Mouse (Mus musculus) hindbrain, embryonic 14.5 days (tissue): ENCODE results near the gene Ranbp10. TPM values are rescaled to one million over a fixed set of nuclear protein-coding genes. Genes with fewer than 3 reads are reported as not detected.

Experiments used
- polyA plus RNA-seq: library from polyadenylated mRNA; unstranded; fragments of >200 nt; fragmentation: Nextera tagmentation; extraction: Ambion mirVana; gene quantifications from 2 replicates; pipeline ENCODE4 v1.2.1, GENCODE M21; 2014

The Ranbp10 gene
- polyA plus RNA-seq, 1 experiment from 2014 or later: 10.4 TPM

Other genes starting within 250 kb of the Ranbp10 start
- gene Ripor1, start 222.1 kb downstream of the Ranbp10 start, polyA plus RNA-seq: 30.6 and 32.6 TPM in 2 replicates
- 76.9 and 79.1 TPM in 2 replicates for gene Ctcf, start 190.8 kb downstream of the Ranbp10 start, polyA plus RNA-seq
- gene Agrp, start 190.0 kb downstream of the Ranbp10 start, polyA plus RNA-seq: 0.84 TPM in 1 of 2 replicates, not detected in the other
- 22.3 and 24.4 TPM in 2 replicates for gene Carmil2, start 141.1 kb downstream of the Ranbp10 start, polyA plus RNA-seq
- gene Acd, start 126.2 kb downstream of the Ranbp10 start, polyA plus RNA-seq: 71.3 and 78.1 TPM in 2 replicates
- 53.7 and 56.2 TPM in 2 replicates for gene Pard6a, start 126.2 kb downstream of the Ranbp10 start, polyA plus RNA-seq
- gene 4933405L10Rik, start 119.7 kb downstream of the Ranbp10 start, polyA plus RNA-seq: 0.22 and 0.27 TPM in 2 replicates
- 11.6 and 13.4 TPM in 2 replicates for gene Enkd1, start 119.1 kb downstream of the Ranbp10 start, polyA plus RNA-seq
- 62.7 and 71.7 TPM in 2 replicates for gene Gfod2, start 68.7 kb downstream of the Ranbp10 start, polyA plus RNA-seq
- gene Tsnaxip1, start 381 bp upstream of the Ranbp10 start, polyA plus RNA-seq: 0.64 and 1.4 TPM in 2 replicates
- gene Cenpt, start 25.9 kb upstream of the Ranbp10 start, polyA plus RNA-seq: 46.3 and 51.7 TPM in 2 replicates
- 46.2 and 51.2 TPM in 2 replicates for gene Thap11, start 27.8 kb upstream of the Ranbp10 start, polyA plus RNA-seq
- 181 TPM in 2 replicates for gene Nutf2, start 33.2 kb upstream of the Ranbp10 start, polyA plus RNA-seq
- gene Edc4, start 53.5 kb upstream of the Ranbp10 start, polyA plus RNA-seq: 40.1 and 46.6 TPM in 2 replicates
- 1.4 TPM in 1 of 2 replicates, not detected in the other for gene Nrn1l, start 66.2 kb upstream of the Ranbp10 start, polyA plus RNA-seq
- 8.2 and 11.0 TPM in 2 replicates for gene Pskh1, start 73.1 kb upstream of the Ranbp10 start, polyA plus RNA-seq
- gene Ctrl, start 106.5 kb upstream of the Ranbp10 start, polyA plus RNA-seq: 2.9 and 3.2 TPM in 2 replicates
- gene Psmb10, start 111.1 kb upstream of the Ranbp10 start, polyA plus RNA-seq: 70.1 and 79.8 TPM in 2 replicates
- 3.2 and 3.3 TPM in 2 replicates for gene Lcat, start 116.0 kb upstream of the Ranbp10 start, polyA plus RNA-seq
- 9.3 and 9.4 TPM in 2 replicates for gene Slc12a4, start 138.7 kb upstream of the Ranbp10 start, polyA plus RNA-seq
- not detected in 2 replicates for gene Dpep3, start 152.1 kb upstream of the Ranbp10 start, polyA plus RNA-seq
- gene Dus2, start 164.0 kb upstream of the Ranbp10 start, polyA plus RNA-seq: 21.3 and 22.4 TPM in 2 replicates
- not detected in 2 replicates for gene Dpep2nb, start 178.6 kb upstream of the Ranbp10 start, polyA plus RNA-seq
- 20.3 and 22.1 TPM in 2 replicates for gene Ddx28, start 184.5 kb upstream of the Ranbp10 start, polyA plus RNA-seq
- gene Nfatc3, start 231.5 kb upstream of the Ranbp10 start, polyA plus RNA-seq: 2.5 and 2.6 TPM in 2 replicates